Mouse (Mus musculus) CD4-positive, CD25-positive, alpha-beta regulatory T cell, adult 4 months (primary cell): ENCODE measurements around the gene Mrps14. TPM values are rescaled to one million over a fixed set of nuclear protein-coding genes. Genes with fewer than 3 reads are reported as not detected.

ENCODE experiments used
- ATAC-seq: one replicate; pipeline ENCODE4 v1.8.0; 2017
- polyA plus RNA-seq, 2 experiments: library from polyadenylated mRNA; unstranded; fragments of 100-300 nt; shearing (Covaris generic); gene quantifications; one replicate each; pipeline ENCODE4 v1.2.1; 2017

The Mrps14 gene
- polyA plus RNA-seq, 2 experiments from 2014 or later, result 237 to 281 TPM

DNA sequence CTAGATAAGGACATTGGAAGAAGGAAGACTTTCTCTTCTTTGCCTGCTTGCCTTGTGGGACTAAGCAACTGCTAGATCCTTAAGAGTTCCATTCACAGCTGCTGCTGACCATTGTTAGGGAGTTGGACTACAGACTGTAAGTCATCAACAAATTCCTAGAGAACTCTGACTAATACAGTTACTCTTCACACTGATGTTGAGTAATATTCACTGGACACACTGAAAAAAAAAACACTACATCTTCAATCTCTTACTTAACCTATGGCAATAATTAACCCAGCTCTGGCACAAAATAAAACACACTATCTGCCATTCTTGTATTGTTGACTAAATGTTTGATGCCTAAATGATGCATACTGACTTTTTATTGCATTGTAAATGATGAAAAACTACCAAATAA is 32.8 kb downstream of the Mrps14 start:
- ATAC-seq, result no peak

GRCm38 (mm10) chr1:160231013-160231412 is 36.0 kb downstream of the Mrps14 start:
- ATAC-seq, result no peak

- ATAC-seq, result no peak
Observed at GRCm38 (mm10) chr1:160232113-160232512, 37.1 kb downstream of the Mrps14 start.

DNA sequence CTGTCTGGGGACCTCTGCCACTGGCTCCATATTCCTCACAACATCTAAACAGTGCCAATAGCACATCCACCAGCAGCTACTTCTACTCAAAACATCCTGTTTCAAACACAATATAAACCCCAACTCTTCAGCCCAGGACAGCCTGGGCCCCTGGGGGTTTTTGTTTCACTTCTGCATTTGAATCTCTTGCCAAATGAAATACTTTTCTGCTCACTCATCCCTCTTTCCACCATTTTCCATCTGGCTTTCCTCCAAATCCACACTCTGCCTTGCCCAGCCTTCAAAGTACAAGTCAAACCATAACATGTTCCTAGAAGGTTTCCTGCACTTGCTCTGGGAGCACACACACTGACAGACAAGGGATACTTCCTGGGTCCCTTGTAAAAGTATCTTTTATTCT is 38.9 kb downstream of the Mrps14 start:
- peak; percentile 75 for ATAC-seq

DNA sequence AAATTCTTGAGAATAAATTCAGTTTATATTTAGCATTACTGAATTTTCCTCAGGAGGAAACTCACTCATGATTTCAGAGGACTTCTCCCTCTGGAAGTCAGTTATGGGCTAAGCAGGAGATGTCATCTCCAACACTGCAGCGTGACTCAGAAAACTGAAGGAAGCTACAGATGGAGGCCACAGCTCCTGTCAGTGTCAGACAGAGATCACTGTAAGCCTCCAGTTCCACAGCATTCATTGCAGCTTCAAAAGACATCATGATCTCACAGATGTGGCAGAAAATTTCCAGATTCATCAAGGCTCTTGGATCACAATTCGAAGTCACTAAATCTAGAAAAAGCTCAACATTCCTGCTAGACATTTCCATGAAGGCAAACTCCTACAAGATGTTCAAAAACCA is 43.0 kb downstream of the Mrps14 start:
- ATAC-seq, result no peak

DNA sequence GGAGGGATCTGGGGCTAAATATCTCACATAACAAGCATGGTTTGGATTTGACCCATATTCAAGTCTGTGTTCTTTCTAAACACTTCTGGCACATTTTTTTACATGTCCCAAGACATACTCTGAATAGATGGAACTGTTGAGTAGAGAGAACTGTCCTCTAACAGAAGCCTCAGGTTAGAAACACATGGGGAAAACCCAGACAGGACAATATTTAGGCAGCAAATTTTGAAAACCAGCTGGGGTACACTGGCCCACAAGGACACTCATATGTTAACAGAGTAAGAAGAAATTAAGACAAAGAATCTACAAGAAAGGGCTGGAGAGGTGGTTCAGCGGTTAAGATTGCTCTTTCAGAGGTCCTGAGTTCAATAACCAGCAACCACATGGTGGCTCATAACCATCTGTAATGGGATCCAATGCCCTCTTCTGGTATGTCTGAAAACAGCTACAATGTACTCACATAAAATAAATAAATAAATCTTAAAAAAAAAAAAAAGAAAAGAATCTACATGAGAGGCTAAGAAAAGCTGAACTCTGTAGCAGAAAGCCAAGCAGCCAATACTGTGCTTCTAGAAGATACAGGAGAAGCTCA is 43.9 kb downstream of the Mrps14 start:
- no peak for ATAC-seq

GRCm38 (mm10) chr1:160240091-160240490 is 45.1 kb downstream of the Mrps14 start:
- ATAC-seq, result no peak

DNA sequence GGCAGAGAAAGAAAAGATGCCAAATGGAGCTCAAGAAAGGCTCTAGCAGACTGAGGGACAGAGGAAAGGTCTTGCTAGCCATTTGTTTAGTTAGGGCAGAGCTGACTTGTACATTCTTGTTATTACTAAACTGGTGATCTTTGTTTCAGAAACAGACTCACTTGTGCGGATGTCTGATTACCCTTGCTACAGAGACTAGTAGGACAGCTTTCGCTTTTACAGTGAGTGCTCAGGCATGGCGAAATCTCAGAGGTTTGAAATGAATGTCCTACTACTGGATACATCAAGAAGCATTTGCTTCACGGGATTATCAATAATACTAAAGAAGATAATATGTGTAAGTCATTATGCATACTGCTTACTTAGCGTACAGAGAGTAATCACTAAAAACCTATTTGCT is 49.7 kb downstream of the Mrps14 start:
- peak; percentile 38 for ATAC-seq

- ATAC-seq, result peak; percentile 65
Observed at GRCm38 (mm10) chr1:160245954-160246353, 50.9 kb downstream of the Mrps14 start.

- peak; percentile 39 for ATAC-seq
Observed at GRCm38 (mm10) chr1:160246844-160247243, 51.8 kb downstream of the Mrps14 start.

DNA sequence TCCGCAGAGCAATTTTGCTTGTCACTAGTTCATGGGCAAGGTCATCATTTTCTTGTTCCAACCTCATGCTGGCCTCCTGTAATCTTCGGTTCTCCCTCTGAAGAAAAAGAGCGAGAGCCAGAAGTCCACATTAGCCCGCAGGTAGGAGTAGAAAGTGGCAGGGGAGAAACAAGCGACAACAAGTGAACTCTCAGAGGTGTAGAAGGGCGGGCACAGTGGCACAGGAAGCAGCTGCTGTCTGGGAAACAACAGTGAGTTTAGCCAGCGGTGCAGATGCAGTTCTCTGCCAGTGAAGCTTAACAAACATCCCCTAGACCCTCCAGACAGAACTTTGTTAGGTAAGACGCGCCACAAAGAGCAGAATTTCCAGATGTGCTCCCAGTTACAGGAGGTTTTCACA is 52.5 kb downstream of the Mrps14 start:
- peak; percentile 66 for ATAC-seq

DNA sequence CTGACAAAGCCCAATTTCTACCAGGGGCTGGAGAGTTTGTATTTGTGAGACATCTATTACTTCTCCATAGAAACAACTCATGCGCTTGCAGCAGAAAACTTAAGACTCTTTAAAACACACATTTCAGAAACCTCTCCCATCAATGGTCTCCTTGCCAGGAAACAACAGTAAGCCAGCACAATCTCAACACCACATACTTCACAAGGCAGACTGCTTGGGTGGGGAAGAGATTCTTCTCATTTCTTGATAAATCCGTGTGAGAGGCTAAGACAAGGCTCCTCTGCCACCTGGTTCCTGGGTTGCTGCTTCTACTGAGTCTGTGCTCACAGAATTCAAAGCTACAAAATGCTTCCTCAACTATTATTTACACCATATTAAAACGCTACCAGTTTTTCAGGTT is 54.8 kb downstream of the Mrps14 start:
- ATAC-seq, result no peak

- ATAC-seq, result no peak
Observed at GRCm38 (mm10) chr1:160250782-160251181, 55.8 kb downstream of the Mrps14 start.

DNA sequence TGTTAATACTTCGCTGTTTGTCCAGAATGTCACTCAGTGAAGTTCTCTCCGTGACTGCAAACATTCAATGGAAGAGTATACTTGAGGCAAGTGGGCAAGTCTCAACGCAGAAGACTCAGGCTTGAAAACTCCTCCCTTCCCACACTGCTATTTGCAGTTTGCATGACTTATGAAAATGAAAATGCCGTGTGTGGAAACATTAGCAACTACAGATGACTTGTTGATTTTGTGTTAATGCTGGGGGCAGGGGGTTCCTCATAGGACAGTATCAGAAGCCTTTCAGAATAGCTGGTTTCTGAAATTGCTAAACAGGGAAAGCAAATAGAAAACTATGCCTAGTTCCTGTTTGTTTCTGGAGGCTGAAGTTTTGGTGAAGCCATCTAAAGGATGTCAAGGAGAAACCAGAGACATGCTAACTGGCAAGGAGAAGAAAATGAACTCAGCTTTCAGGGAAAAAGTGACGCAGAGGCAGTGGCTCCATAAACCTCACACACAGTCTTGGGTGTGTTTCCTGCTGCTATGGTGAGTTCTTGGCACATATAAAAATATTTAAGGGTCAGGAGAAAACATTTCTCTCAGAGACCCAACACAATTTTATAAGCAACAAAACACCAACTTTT is 56.5 kb downstream of the Mrps14 start:
- no peak for ATAC-seq

Other genes with a start within 250 kb of the Mrps14 start
- 100 to 1,000 TPM; 212 to 238 TPM for gene 4930523C07Rik, start 150.8 kb upstream of the Mrps14 start, polyA plus RNA-seq
- gene Tnn, start 41.6 kb upstream of the Mrps14 start, polyA plus RNA-seq, result under 1 TPM; 0.07 to 0.13 TPM
- gene Cacybp, start 17.7 kb downstream of the Mrps14 start, polyA plus RNA-seq, result 100 to 1,000 TPM in 1 of 2 experiments, 10 to 100 TPM in 1; 81.6 to 125 TPM